Mouse (Mus musculus) bone marrow macrophage, adult 2 months (primary cell): ENCODE data around the gene Phf11a. TPM values are rescaled to one million over a fixed set of nuclear protein-coding genes. Genes with fewer than 3 reads are reported as not detected.

Source experiments
- H3K27ac ChIP-seq: 2 replicates; pipeline ENCODE4 v1.5.1; 2012; ENCODE audit warnings: low read depth, low read length; ENCODE audit not compliant: insufficient read depth
- H3K4me1 ChIP-seq: 2 replicates; pipeline ENCODE4 v1.6.1; 2012; ENCODE audit warnings: low read length; ENCODE audit not compliant: control insufficient read depth, insufficient read depth
- H3K4me3 ChIP-seq: 2 replicates; pipeline ENCODE4 v1.5.1; 2012; ENCODE audit warnings: mild to moderate bottlenecking, low read length, moderate library complexity; ENCODE audit not compliant: insufficient read depth
- CTCF ChIP-seq: IDR thresholded peaks from 2 replicates; pipeline ENCODE4 v1.5.1; 2012; ENCODE audit warnings: low read depth, mild to moderate bottlenecking, low read length, moderate library complexity
- POLR2A ChIP-seq: IDR thresholded peaks from 2 replicates; pipeline ENCODE4 v1.6.1; 2012; ENCODE audit warnings: mild to moderate bottlenecking, low read depth, low read length, borderline replicate concordance
- polyA plus RNA-seq: library from polyadenylated mRNA; stranded (reverse); fragments of >200 nt; gene quantifications from 2 replicates; pipeline ENCODE4 v1.2.4, GENCODE M21; 2012; ENCODE audit not compliant: missing spikeins, insufficient read depth, insufficient read length

Phf11a gene
- polyA plus RNA-seq, 1 experiment, result 7.1 TPM

GRCm38 (mm10) chr14:59233635-59234034, 63.7 kb downstream of the Phf11a start:
- Histone ChIP-seq H3K4me3 (no peak overlapping the region), H3K4me1 (peaks cover 3% of the 10 kb centered on the region; the same call in 1 of the 2 replicates), H3K27ac (no peak overlapping the region)
- TF ChIP-seq POLR2A, result no peak
- TF ChIP-seq CTCF, result no peak

GRCm38 (mm10) chr14:59232003-59232402, 65.3 kb downstream of the Phf11a start:
- no peak overlapping the region for H3K4me3 ChIP-seq
- no peak overlapping the region for H3K27ac ChIP-seq
- peaks cover 3% of the 10 kb centered on the region; the same call in 1 of the 2 replicates for H3K4me1 ChIP-seq
- TF ChIP-seq CTCF (0 out of 2 replicates have a peak, but pooled peaks have one; percentile 17), POLR2A (no peak)

GRCm38 (mm10) chr14:59230331-59230966, 66.9 kb downstream of the Phf11a start:
- Histone ChIP-seq H3K27ac (no peak overlapping the region), H3K4me3 (no peak overlapping the region), H3K4me1 (peaks cover 3% of the 10 kb centered on the region; the same call in 1 of the 2 replicates)
- TF ChIP-seq CTCF (no peak), POLR2A (no peak)

- no peak overlapping the region for H3K27ac ChIP-seq
- peaks cover 3% of the 10 kb centered on the region; the same call in 1 of the 2 replicates for H3K4me1 ChIP-seq
- no peak for TF ChIP-seq CTCF
- no peak for TF ChIP-seq POLR2A
These were observed 67.5 kb downstream of the Phf11a start for GRCm38 (mm10) chr14:59229822-59230221.

More at GRCm38 (mm10) chr14:59229822-59230221, 67.5 kb downstream of the Phf11a start:
- H3K4me3 ChIP-seq, result no peak overlapping the region

Other genes with a start within 250 kb of the Phf11a start
- gene 1700129C05Rik, start 154.6 kb downstream of the Phf11a start, polyA plus RNA-seq, result not detected in 2 replicates
- gene Gm5142, start 118.8 kb downstream of the Phf11a start, polyA plus RNA-seq, result not detected in 2 replicates
- 16.4 and 16.7 TPM in 2 replicates for gene Rcbtb1, start 96.3 kb downstream of the Phf11a start, polyA plus RNA-seq
- gene Gm6904, start 37.3 kb downstream of the Phf11a start, polyA plus RNA-seq, result 1.3 TPM in 1 of 2 replicates, not detected in the other
- 31.9 and 36.1 TPM in 2 replicates for gene Phf11b, start 43.8 kb upstream of the Phf11a start, polyA plus RNA-seq
- 42.3 and 47.9 TPM in 2 replicates for gene Phf11d, start 67.9 kb upstream of the Phf11a start, polyA plus RNA-seq
- 2.2 and 2.4 TPM in 2 replicates for gene Phf11c, start 97.9 kb upstream of the Phf11a start, polyA plus RNA-seq
- 12.5 and 14.4 TPM in 2 replicates for gene Setdb2, start 143.4 kb upstream of the Phf11a start, polyA plus RNA-seq
- gene Cab39l, start 143.4 kb upstream of the Phf11a start, polyA plus RNA-seq, result 26.9 and 32.4 TPM in 2 replicates